Mouse (Mus musculus) intestine, postnatal 0 days (tissue): ENCODE data around the gene Gm10639. TPM values are rescaled to one million over a fixed set of nuclear protein-coding genes. Genes with fewer than 3 reads are reported as not detected.
"Not testable (repeated sequence)": the region's sequence is repeated elsewhere in the genome, so short reads cannot be mapped to it uniquely, and the experiment has no call there.

Experiments used
- ATAC-seq: fragments of 200-750 bp; cut with Nextera tagmentation; 2 replicates; pipeline ENCODE4 v1.8.0; 2017; ENCODE audit warnings: mild to moderate bottlenecking, moderate TSS enrichment, moderate library complexity
- H3K27ac ChIP-seq: fragments of 300-500 bp; sonication (generic); 2 replicates; pipeline ENCODE4 v1.5.1; 2014; ENCODE audit warnings: mild to moderate bottlenecking, low read depth, low read length, moderate library complexity
- H3K27me3 ChIP-seq: fragments of 300-500 bp; sonication (generic); replicated peaks from 2 replicates; pipeline ENCODE4 v1.6.1; 2014; ENCODE audit warnings: low read length, mixed read lengths; ENCODE audit not compliant: control insufficient read depth, insufficient read depth
- H3K36me3 ChIP-seq: fragments of 300-500 bp; sonication (generic); 2 replicates; pipeline ENCODE4 v1.6.1; 2014; ENCODE audit warnings: mild to moderate bottlenecking, moderate library complexity; ENCODE audit not compliant: control insufficient read depth, insufficient read depth
- H3K4me1 ChIP-seq: fragments of 300-500 bp; sonication (generic); replicated peaks from 2 replicates; pipeline ENCODE4 v1.6.1; 2014; ENCODE audit warnings: antibody characterized with exemption, low read length, mixed read lengths; ENCODE audit not compliant: control insufficient read depth, insufficient read depth
- H3K4me2 ChIP-seq: fragments of 300-500 bp; sonication (generic); replicated peaks from 2 replicates; pipeline ENCODE4 v1.6.1; 2014; ENCODE audit warnings: low read depth, mild to moderate bottlenecking, moderate library complexity
- H3K4me3 ChIP-seq: fragments of 300-500 bp; sonication (generic); 2 replicates; pipeline ENCODE4 v1.5.1; 2014; ENCODE audit warnings: low read depth, low read length
- H3K9ac ChIP-seq: fragments of 300-500 bp; sonication (generic); 2 replicates; pipeline ENCODE4 v1.6.1; 2014; ENCODE audit warnings: mild to moderate bottlenecking, low read depth, low read length
- H3K9me3 ChIP-seq: fragments of 300-500 bp; sonication (generic); 2 replicates; pipeline ENCODE4 v1.6.1; 2016; ENCODE audit warnings: mixed run types; ENCODE audit not compliant: control insufficient read depth
- CTCF ChIP-seq: sonication (generic); IDR thresholded peaks from 2 replicates; pipeline ENCODE4 v1.5.1; 2016; ENCODE audit warnings: low read depth, mild to moderate bottlenecking, control low read depth, antibody characterized with exemption, moderate library complexity
- WGBS: fragments of 180-500 bp; shearing (Covaris S2); extraction: QIAGEN DNeasy Blood & Tissue Kit; methylation state at CpG from one replicate; pipeline ENCODE4 v1.1.7; 2014; 5-methylcytosine and 5-hydroxymethylcytosine counted together
- polyA plus RNA-seq: library from polyadenylated mRNA; unstranded; fragments of >200 nt; fragmentation: Nextera tagmentation; extraction: Ambion mirVana; gene quantifications from 2 replicates; pipeline ENCODE4 v1.2.1, GENCODE M21; 2015

Gm10639 gene
- polyA plus RNA-seq, 1 experiment from 2014 or later, result 0.70 TPM

DNA sequence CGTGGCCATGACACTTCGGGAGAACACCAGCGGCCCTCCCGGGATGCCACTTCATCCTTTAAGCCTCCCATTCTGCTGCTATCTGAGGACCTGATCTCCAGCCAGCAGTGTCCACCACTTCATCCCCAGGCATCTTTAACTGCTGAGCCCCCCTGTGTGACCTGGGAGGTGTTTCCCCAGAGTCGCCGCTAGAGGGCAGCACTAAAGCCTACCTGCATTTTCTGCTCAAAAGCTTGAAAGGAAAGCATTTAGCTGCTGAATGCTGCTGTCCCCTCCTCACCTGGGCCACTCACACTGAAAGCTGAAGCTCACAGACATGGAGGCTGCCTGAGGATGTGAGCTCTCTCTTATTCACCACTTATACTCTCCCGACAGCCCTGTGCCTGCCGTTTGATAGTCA, 50.6 kb downstream of the Gm10639 start:
- H3K27me3 ChIP-seq, H3K9ac ChIP-seq, H3K9me3 ChIP-seq, H3K27ac ChIP-seq, ATAC-seq, H3K4me2 ChIP-seq, H3K4me1 ChIP-seq, H3K36me3 ChIP-seq, H3K4me3 ChIP-seq: not testable (repeated sequence)
- 21% methylated on average over 8 of the region's 8 CpGs for WGBS
- TF ChIP-seq CTCF, result peak; percentile 83

DNA sequence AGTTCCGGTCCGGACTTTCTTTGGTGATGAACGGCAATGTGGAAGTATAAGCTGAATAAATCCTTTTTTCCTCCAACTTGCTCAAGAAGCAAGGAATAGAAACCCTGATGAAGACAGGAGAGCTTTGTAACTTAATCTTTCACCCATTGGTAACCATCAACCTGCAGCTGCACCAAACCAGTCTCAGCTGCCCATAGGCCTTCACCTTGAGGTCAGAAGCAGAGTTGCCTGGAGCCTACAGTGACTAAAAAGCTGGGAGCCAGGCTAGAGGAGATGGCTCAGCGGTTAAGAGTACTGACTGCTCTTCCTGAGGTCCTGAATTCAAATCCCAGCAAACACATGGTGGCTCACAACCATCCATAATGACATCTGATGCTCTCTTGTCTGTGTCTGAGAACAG, 52.8 kb downstream of the Gm10639 start:
- not testable (repeated sequence) for ATAC-seq

DNA sequence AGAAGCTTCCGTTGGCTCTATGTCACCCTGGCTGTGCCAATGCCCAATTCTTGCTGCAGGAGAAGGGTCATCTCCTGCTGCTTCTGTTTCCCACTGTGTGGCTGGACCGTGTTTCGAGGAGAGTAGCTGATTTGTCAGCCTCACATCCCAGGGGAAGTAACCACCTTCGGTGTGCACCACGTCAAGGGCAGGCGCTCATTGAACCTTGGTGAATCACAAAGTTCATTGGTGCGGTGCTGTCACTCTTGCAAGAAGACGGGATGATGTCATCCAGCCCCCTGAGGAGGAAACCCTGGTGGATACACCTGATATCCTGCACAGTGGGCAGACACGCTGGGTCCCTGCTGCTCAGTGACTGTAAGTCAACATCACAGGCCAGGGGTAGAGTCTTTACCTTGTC, 53.3 kb downstream of the Gm10639 start:
- H3K27me3 ChIP-seq, H3K4me1 ChIP-seq, H3K4me3 ChIP-seq, H3K27ac ChIP-seq, H3K9ac ChIP-seq, H3K9me3 ChIP-seq, H3K36me3 ChIP-seq, ATAC-seq, H3K4me2 ChIP-seq: not testable (repeated sequence)
- 85% methylated on average over 9 of the region's 9 CpGs for WGBS

More for the DNA sequence above, 52.8 kb downstream of the Gm10639 start:
- WGBS, result 91% methylated on average over 4 of the region's 4 CpGs
- H3K36me3 ChIP-seq, H3K4me2 ChIP-seq, H3K9ac ChIP-seq, H3K27me3 ChIP-seq, H3K4me1 ChIP-seq, H3K27ac ChIP-seq, H3K4me3 ChIP-seq, H3K9me3 ChIP-seq: not testable (repeated sequence)

DNA sequence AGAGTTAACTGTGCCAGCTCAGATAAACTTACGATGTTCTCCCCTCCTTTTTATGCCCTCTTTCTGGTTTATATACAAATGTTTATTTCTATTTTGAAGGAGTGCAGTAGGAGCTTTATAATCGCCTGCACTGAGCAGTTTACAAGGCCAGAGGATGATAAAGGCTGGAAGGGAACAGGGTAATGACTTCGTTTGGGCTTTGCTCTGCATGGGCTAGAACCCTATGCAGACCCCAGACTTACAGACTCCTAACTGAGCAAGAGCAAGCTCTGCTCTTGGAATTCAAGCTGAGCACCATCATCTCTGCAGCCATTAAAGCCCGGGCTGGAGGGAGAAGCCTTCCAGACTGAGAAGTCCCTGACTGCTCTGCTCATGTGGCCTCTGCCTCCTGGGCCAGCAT, 55.5 kb downstream of the Gm10639 start:
- H3K9ac ChIP-seq, H3K4me2 ChIP-seq, H3K36me3 ChIP-seq, H3K4me3 ChIP-seq, H3K9me3 ChIP-seq, H3K27me3 ChIP-seq, H3K27ac ChIP-seq, H3K4me1 ChIP-seq, ATAC-seq: not testable (repeated sequence)
- WGBS, result 50% methylated on average over 3 of the region's 4 CpGs

DNA sequence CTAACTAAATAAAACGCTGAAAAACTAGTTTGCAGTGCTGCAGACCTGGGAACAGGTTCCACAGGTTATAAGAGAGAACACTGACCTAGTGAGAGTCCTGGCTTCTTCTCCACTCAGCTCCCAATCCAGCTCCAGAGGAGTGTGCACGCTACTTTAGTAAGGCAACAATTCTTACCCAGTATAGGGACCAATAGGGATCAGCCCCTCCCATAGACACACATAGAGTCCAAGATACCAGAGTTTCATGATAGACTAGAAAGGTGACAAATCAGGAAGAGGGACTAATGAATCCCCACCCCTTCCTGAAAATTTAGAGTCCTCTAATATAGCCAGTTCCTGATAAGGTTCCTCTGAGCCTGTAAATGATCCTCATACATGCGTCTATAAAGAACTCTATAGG, 57.3 kb downstream of the Gm10639 start:
- no peak overlapping the region for H3K4me3 ChIP-seq
- H3K27me3 ChIP-seq, result no peaks in the 10 kb centered on the region
- ATAC-seq, result peak; percentile 52
- no peaks in the 10 kb centered on the region for H3K36me3 ChIP-seq
- no peak overlapping the region for H3K27ac ChIP-seq
- WGBS, result 39% methylated on average over 3 of the region's 3 CpGs
- peak overlapping the region; percentile 27; the same call in 1 of the 2 replicates for H3K4me2 ChIP-seq
- no peak overlapping the region for H3K9ac ChIP-seq
- no peaks in the 10 kb centered on the region for H3K9me3 ChIP-seq
- H3K4me1 ChIP-seq, result no peaks in the 10 kb centered on the region
- TF ChIP-seq CTCF, result no peak

DNA sequence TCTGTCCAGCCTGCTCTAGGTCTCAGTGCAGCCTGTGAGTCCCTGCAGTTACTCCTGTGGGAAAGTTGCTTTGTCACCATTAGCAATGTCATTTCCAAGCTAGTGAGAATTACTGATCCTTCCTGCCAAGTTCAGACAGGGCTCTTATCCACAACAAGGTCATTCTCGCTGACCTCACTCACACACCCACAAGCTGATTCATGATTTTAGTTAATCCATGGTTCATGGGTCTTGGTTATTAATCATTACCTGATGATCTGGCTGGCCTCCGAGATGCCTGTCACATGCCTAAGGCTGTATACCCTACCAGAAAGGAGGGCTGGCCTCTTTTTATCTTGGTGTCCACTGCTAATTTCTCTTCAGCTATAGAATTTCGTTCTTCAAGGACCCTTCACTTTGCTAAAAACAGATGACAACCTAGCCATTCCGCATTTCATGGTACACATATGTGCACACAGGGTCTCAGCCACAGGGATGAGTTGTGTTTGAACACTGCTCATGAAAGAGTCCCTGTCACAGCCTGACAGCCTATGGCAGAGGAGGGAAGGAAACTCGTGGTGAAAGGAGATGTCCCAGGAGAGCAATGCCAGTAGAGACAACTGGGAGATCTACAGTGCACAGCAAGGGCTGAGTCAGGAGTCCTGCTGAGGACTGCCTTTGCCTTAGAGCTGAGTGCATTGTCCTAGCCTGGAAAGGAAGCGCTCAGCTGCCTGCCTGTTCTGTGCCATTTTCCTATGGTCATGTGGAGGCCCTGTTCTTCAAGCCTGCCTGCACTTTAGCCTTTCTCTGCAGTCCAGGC, 58.7 kb downstream of the Gm10639 start:
- not testable (repeated sequence) for H3K36me3 ChIP-seq, H3K9me3 ChIP-seq, H3K4me3 ChIP-seq, H3K9ac ChIP-seq, H3K4me1 ChIP-seq, H3K27me3 ChIP-seq, H3K4me2 ChIP-seq
- peak; percentile 85 for ATAC-seq
- peak overlapping the region; percentile 75 for H3K27ac ChIP-seq
- WGBS, result 46% methylated on average over 6 of the region's 6 CpGs

DNA sequence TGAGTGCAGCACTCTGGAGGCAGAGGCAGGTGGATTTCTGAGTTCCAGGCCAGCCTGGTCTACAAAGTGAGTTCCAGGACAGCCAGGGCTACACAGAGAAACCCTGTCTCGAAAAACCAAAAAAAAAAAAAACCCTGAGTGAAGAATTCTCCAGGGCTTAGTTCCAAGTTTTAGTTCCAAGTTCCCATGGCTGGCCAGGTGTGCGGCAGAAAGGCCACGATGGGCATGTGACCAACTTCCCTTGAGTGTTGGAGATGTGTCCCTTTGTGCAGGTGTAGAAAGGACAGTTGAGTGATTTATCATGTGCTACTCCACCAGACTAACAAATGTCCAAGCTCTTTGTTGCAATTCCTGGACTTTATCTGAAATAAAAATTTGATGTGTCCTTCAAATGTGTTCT, 59.4 kb downstream of the Gm10639 start:
- H3K4me2 ChIP-seq, H3K9ac ChIP-seq, H3K9me3 ChIP-seq, H3K4me3 ChIP-seq, H3K27me3 ChIP-seq, H3K4me1 ChIP-seq, H3K36me3 ChIP-seq, ATAC-seq: not testable (repeated sequence)
- WGBS, result 77% methylated on average over 3 of the region's 3 CpGs
- peak overlapping the region; percentile 75; the same call in 1 of the 2 replicates for H3K27ac ChIP-seq

DNA sequence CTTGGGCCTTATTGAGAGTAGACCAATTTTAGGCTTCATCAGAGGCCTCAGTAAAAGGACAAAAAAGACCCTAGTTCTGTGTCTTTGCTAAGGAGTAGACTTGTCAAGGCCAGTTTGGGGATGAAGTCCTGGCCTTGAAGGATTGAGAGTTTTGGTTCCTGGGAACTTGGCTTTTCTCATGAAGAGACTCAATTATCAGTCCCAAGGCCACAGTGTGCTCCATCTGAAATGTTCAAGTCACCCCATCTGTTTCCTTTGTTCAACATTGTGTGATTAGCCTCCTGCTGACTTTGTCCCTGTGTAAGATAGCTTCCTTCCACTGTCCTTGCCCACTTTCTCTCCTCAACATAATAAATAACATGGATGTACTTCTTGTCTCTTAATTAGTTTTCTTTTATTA, 60.3 kb downstream of the Gm10639 start:
- H3K27me3 ChIP-seq, H3K4me3 ChIP-seq, H3K9ac ChIP-seq, H3K4me1 ChIP-seq, H3K9me3 ChIP-seq, H3K4me2 ChIP-seq, ATAC-seq, H3K27ac ChIP-seq, H3K36me3 ChIP-seq: not testable (repeated sequence)
